Mouse (Mus musculus): ENCODE measurements around the gene Fitm1.
A peak's percentile ranks its signal among the peaks of the same experiment; 100 is the strongest.

Fitm1 gene

GRCm38 (mm10) chr14:55570588-55570987, 4.8 kb upstream of the Fitm1 start:
- DNase-seq (ENCODE audit: low read depth): no peak

GRCm38 (mm10) chr14:55571760-55572159, 3.7 kb upstream of the Fitm1 start:
- DNase-seq (ENCODE audit: low read depth): no peak

DNA sequence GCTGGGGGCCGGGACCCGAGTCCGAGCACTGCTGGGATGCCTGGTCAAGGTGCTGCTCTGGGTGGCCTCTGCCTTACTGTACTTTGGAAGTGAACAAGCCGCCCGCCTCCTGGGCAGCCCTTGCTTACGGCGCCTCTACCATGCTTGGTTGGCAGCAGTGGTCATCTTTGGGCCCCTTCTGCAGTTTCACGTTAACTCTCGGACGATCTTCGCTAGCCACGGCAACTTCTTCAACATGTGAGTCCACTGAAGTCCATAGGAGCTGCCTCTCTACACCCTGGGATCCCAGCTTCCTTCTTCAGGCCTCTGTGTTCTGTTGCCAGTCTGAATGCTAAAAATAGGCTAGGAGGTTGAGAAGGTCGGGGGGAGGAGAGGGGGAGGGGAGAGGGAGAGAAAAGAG, 294 bp downstream of the Fitm1 start:
- DNase-seq (ENCODE audit: low read depth): no peak

DNA sequence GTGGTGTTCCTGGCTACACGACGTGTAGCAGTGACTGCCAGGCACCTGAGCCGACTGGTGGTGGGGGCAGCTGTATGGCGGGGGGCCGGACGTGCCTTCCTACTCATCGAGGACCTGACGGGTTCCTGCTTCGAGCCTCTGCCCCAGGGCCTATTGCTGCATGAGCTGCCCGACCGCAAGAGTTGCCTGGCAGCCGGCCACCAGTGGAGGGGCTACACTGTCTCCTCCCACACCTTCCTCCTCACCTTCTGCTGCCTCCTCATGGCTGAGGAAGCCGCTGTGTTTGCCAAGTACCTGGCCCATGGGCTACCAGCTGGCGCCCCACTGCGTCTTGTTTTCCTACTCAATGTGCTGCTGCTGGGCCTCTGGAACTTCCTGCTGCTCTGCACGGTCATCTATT, 959 bp downstream of the Fitm1 start:
- DNase-seq (ENCODE audit: low read depth): no peak

DNA sequence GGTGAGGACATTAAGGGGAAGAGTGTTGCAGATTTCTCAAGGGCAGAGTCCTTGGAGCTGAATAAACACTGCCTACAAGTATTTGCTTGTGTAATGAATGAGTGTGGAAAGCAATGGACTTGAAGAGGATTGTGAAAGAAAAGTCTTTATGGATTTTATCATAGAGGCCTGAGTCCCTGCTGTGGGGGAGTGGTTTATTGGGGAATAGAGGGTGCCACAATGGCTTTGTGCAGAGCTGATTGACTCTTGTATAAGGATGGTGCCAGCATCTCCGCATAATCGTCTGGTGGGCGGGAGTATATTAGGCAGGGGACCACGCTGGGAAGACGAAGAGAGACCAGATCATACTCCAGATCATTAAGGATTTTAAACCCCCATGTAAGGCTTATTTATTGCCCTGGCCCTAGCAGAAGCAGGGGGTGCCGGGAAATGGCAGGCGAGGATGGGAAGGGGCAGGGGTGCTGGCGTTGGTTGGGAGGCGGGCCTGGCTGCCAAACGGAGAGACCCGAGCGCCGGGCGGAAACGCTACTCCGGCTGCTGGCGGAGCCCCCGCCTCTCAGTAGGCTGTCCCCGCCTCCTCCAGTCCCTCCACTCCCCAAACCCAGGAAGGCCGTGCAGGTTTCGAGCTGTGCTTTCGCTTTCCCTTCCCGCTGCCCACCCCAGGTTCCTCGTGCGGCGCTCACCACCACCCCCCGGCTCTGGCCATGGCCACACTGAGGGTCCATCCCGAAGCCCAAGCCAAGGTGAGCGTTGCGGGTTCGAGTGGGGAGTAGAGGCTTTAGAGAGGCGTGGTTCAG, 2.7 kb downstream of the Fitm1 start, which contains the start of gene Psme1:
Gene Psme1 (plus strand): TSS at position 253 of the 797 bp plus-strand sequence.
- DNase-seq (ENCODE audit: low read depth): no peak

DNA sequence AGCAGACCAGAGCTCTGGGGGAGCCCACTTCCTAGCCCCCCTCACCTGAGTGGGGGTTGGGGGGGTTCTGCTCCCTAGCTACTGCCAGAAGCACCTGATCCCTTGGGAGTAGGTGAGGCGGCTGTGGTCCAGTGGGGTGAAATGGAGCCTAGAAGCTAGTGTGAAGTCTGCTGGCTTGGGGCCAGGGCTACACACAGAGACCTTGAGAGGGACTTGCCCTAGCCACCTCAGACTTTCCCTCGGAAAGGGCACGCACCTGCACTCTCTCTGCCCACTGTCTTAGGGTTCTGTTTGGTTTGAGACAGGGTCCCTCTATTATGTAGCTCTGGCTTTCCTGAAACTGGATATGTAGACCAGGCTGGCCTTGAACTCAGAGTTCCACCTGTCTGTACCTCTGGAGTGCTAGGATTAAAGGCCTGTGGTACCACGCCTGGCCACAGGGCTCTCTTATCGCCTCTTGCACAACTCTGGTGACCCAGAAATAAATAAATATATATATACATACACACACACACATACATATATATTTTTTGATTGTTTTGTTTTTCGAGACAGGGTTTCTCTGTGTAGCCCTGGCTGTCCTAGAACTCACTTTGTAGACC, 3.4 kb downstream of the Fitm1 start:
- no peak for DNase-seq (ENCODE audit: low read depth)

DNA sequence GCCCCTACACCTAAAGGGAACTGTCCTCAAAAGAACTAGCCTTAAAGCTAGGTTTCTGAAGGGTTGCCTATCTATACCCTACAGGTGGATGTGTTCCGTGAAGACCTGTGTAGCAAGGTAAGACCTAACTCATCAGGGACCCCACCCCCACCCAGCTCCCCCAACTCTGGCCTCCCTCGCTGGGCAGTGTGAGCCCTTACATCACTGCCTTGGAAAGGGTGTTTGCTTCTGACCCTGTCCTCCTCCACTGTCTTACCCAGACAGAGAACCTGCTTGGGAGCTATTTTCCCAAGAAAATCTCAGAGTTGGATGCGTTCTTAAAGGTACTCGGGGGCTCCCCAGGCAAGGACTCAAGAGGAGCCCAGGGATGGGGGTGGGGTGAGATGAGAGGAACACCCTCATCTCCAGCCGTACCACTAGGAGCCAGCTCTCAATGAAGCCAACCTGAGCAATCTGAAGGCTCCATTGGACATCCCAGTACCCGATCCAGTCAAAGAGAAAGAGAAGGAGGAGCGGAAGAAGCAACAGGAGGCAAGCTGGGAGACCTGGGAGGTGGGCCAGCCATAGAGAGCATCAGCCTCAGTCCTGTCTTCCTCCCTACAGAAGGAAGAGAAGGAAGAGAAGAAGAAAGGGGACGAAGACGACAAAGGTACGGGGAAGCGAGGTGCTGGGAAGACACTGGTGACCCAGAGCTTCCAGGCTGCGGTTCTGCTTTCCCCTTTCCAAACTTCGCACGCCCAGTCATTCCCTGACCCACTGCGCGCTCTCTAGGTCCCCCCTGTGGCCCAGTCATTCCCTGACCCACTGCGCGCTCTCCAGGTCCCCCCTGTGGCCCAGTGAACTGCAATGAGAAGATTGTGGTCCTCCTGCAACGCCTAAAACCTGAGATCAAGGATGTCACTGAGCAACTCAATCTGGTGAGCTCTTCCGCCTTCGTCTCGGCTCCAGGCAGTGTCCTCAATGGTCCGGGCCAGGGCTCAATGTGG, 4.4 kb downstream of the Fitm1 start:
- DNase-seq (ENCODE audit: low read depth): no peak

DNA sequence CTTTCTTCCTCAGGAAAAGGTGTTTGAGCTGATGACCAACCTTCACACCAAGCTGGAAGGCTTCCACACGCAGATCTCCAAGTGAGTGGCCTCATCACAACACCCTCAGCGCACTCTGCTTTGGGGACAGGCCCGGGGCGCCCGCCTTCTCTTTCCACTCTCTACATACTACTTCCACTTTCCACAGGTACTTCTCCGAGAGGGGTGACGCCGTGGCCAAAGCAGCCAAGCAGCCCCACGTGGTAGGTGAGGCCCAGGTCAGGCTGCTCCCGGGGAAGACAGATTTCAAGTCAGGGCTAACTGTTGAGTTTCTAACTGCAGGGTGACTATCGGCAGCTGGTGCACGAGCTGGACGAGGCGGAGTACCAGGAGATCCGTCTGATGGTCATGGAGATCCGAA, 5.3 kb downstream of the Fitm1 start:
- DNase-seq (ENCODE audit: low read depth): no peak

- no peak for DNase-seq (ENCODE audit: low read depth)
Measured at GRCm38 (mm10) chr14:55581981-55582681, 6.7 kb downstream of the Fitm1 start.

DNA sequence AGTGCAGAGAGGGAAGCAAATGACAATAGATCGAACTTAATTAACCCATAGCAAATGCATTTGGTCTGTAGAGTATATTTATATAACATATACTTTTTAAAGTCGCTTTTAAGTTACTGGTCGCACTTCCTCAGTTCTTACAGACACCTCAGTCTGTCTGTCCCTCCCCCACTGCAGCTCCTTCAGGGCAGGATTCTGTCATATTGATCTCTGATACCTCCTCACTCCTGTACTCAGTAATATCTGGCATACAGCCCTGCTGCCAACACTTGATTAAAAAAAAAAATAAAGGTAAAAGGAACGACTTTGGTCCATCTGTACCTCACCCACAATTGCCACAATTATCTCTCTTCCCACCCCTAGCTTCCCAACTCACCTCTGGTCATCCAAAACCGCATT, 8.9 kb downstream of the Fitm1 start:
- no peak for DNase-seq (ENCODE audit: low read depth)

GRCm38 (mm10) chr14:55584702-55585565, 9.5 kb downstream of the Fitm1 start, which contains the start of gene Emc9:
Gene Emc9, minus strand, starts transcription at chr14:55585302.
- peak; percentile 58 for DNase-seq (ENCODE audit: low read depth)

- DNase-seq (ENCODE audit: low read depth): no peak
Measured at GRCm38 (mm10) chr14:55585566-55585960, 10.1 kb downstream of the Fitm1 start.

DNA sequence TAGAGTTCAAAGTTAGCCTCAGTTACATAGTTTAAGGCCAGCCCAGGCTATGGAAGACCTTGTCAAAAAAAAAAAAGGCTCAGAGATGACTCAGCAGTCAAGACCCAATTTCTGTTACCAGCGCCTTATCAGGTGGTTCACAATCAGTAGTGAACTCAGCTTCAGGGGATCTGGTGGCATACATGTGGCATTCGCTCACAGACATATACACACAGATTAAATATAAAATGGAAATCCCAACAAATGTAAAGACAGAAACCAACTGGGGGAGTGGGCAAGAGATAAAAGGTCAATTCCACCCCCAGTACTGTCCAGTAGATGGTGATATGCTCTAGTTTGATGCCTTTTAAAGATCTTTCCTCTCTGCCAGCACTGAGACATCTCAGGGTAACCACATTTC, 10.7 kb downstream of the Fitm1 start:
- no peak for DNase-seq (ENCODE audit: low read depth)

DNA sequence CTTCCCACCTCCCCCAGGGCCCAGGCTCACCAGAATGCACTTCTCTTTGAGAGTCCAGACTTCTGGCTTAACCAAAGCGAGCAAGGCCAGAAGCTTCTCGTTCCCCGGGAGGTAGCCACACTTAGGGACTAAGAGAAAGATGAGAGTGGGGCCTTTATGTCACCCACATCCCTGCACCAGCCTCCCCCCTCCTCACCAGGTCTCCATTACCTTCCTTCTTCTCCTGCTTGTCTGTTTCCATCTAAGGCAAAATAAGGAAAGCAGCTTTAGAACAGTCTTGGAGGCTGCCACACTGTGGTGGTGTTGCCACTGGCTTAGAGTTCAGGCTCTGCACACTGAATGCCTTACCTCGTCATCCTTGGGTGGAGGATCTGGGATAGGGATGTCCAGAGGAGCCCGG, 13.9 kb downstream of the Fitm1 start:
- DNase-seq (ENCODE audit: low read depth): no peak

DNA sequence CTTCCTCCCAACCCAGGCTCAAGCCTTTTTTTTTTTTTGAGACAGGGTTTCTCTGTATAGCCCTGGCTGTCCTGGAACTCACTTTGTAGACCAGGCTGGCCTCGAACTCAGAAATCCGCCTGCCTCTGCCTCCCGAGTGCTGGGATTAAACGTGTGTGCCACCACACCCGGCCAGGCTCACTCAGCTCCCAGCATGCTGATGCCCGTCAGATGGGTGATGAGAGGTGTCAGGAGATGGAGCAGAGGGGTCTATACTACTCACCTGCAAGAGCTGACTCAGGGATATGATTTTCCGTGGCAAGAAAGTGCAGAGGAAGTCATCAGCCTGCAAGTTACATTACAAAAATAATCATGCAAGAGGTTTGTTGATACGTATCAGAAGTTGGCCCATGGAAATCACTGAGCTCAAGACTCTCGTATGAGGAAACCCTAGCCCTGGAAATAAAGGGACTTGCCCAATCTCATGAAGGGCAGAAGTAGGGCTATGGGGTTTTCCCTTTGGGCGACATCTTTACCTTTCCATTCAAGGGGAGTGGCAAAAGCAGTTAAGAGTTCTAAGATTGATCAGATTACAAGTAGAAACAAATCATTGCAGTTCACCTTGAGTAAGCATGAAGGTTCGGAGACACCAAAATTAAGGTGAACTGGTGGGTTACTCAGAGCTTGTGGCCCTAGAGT, 14.5 kb downstream of the Fitm1 start:
- DNase-seq (ENCODE audit: low read depth): no peak

DNA sequence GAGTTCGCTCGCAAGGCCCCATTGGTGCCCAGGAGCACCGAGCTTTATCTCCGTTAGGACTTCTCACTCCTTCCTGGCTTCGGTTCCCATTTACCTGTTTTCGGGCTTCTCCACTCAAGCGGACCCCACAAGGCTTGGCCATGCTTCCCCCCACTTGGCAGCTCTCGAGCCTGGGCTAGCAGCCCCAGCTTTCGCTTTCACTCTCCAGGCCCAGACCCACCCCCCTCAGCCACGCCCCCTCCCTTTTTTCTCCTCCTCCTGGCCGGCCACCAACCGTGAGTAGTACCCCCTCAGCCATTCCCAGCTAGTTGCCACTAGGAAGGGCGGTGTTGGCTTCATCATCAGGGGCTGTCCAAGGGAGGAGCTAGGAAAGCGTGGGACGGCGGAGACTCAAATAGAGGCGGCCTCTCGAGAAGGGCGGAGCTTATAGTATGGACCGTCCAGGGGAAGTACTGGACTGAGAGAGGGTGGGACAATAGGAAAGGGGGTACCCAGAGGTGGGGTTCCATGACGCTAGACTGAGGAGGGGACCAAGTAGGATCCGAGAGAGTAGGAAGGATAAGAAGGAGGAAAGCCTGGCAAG, 15.4 kb downstream of the Fitm1 start, which contains the start of gene Psme2:
Gene Psme2 (minus strand): TSS at position 366 of the 583 bp plus-strand sequence.
- DNase-seq (ENCODE audit: low read depth): peak; percentile 97

DNA sequence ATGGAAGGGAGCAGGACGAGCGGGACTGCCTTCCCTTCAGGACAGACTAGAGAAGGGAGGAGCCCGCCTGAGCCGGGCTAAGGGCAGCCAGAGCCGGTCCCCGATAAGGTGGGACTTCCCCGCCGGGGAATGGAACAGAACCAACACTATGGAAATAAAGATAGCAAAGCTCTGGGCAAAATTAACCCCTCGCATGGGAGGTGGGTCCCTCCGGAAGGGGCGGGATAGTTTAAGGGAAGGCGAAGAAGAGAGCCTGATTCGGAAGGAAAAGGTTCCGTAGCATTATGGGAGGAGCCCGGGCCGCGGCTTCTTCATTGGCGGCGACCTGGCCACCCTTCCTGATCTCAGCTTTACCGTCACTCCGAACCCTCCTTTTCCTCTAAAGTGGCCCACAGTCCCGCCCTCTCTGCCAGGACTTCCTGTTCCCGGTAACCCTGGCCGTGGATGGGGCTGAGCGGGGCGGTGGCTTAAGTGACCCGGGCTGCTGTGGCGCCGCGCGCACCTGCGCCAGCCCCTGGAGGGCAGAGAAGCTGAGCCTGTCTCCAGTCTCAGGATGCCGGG, 16.0 kb downstream of the Fitm1 start, which contains the start of gene Rnf31:
Gene Rnf31 (plus strand): TSS at position 378 of the 561 bp plus-strand sequence.
- peak; percentile 86 for DNase-seq (ENCODE audit: low read depth)

- no peak for DNase-seq (ENCODE audit: low read depth)
Measured at GRCm38 (mm10) chr14:55592226-55592625, 16.8 kb downstream of the Fitm1 start.

DNA sequence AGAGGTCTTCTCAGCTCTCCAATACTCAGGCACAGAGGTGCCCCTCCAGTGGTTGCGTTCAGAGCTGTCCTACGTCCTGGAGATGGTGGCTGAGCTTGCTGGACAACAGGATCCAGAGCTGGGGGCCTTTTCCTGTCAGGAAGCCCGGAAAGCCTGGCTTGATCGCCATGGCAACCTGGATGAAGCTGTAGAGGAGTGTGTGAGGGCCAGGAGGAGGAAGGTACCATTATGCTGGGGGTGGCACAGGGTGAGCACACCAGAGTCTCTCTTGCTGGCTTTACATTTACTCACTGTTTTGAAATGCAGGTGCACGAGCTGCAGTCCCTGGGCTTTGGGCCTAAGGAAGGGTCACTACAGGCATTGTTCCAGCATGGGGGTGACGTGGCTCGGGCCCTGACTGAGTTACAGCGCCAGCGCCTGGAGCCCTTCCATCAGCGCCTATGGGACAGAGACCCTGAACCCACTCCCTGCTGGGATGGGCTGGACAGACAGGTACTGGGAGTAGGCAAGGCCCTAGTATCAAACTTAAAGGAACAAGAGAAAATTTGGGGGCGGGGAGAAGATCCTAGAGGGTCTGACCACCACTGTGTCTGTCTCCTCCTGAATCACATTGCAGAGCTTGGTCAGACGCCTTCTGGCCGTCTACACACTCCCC, 20.7 kb downstream of the Fitm1 start:
- no peak for DNase-seq (ENCODE audit: low read depth)

Data from fibroblast of lung, adult 2 months (primary cell).